Mouse (Mus musculus): ENCODE data around the gene Cst13. TPM values are rescaled to one million over a fixed set of nuclear protein-coding genes. Genes with fewer than 3 reads are reported as not detected.

The Cst13 gene
- polyA plus RNA-seq, 1 experiment from 2014 or later: not detected

DNA sequence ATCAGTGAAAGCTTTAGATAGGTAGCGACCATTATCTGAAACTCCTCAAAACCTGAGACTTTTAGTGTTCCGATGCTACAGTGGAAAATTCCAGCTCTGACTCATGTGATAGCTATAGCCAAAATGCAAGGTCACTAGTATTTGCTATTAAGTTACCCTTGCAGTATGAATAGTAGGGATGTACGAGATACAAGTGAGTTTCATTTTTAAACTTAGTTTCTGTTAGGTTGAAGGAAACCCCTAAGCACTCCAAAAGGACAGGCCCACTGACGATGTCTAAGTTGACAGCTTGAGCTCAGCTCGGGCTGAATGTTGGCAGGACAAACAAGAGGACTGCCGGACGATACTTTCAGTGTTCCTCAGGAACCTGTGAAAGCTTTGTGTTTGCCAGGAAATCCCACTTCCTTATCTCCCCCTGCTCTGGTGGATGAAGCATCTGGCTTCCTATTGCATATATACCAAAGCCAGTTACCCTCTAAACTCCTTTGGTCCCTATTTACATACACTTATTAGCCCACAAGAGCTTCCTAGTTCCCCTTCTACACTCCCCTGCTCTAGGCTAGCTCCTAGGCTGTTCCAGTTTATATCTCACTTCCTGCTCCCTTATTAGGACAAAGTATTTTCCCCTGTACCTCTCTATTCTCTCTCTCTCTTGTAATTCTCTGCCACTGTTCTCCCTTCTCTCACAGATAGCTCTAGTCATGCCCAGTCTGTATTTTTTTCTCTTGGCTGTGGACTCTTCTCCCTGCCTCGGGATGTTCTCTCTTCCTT lies 36.9 kb downstream of the Cst13 start:
- WGBS: 68% methylated on average over 8 of the region's 8 CpGs
- H3K9me3 ChIP-seq (replicated peaks): no peaks in the 10 kb centered on the region
- no peaks in the 10 kb centered on the region for H3K27me3 ChIP-seq
- ATAC-seq (replicated peaks; ENCODE audit: low FRiP score): no peak
- H3K4me3 ChIP-seq (replicated peaks): no peak overlapping the region
- H3K4me1 ChIP-seq: no peaks in the 10 kb centered on the region
- H3K36me3 ChIP-seq: no peaks in the 10 kb centered on the region
- H3K27ac ChIP-seq: no peak overlapping the region
- no peak overlapping the region for H3K4me2 ChIP-seq
- no peak overlapping the region for H3K9ac ChIP-seq

DNA sequence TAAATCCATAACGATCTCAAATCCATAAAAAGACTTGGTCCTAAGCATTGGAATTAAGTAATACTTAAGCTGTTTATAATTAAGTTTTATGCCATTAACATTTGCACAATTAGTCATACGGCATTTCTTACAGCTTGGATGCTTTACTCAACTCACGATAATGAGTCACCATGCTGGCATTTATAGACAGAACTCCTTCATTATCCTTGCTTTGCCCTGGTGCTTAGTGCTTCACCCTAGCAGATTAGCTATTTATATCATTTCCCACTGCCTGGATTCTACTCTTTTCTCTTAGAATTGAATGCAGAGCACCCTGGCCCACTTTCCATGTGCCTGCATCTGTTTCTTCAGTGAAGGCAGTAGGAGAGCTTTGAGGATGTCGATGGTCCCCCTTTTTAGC lies 37.6 kb downstream of the Cst13 start:
- H3K27ac ChIP-seq: no peak overlapping the region
- no peak overlapping the region for H3K4me2 ChIP-seq
- H3K27me3 ChIP-seq: no peaks in the 10 kb centered on the region
- H3K4me3 ChIP-seq (replicated peaks): no peak overlapping the region
- no peaks in the 10 kb centered on the region for H3K36me3 ChIP-seq
- H3K4me1 ChIP-seq: no peaks in the 10 kb centered on the region
- no peak overlapping the region for H3K9ac ChIP-seq
- WGBS: 89% methylated on average over 4 of the region's 4 CpGs
- ATAC-seq (replicated peaks; ENCODE audit: low FRiP score): no peak
- H3K9me3 ChIP-seq (replicated peaks): no peaks in the 10 kb centered on the region

DNA sequence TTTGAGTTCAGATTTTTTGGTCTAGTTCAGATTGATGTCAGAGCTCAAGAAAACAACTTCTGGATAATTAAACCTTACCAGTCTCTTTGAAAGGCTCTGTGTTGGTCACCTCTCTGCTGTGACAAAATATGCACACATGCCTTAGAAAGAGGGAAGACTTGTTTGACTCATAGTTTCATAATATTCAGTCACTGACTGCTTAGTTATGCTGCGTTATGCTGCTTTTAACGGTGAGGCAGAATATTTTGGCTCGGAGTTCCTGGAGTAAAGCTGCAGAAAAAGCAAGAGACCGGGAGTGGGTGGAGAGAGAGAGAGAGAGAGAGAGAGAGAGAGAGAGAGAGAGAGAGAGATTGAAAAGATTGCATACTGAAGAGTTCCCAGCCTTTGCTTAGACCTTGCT lies 41.1 kb downstream of the Cst13 start:
- WGBS: 84% methylated on average over 4 of the region's 4 CpGs

DNA sequence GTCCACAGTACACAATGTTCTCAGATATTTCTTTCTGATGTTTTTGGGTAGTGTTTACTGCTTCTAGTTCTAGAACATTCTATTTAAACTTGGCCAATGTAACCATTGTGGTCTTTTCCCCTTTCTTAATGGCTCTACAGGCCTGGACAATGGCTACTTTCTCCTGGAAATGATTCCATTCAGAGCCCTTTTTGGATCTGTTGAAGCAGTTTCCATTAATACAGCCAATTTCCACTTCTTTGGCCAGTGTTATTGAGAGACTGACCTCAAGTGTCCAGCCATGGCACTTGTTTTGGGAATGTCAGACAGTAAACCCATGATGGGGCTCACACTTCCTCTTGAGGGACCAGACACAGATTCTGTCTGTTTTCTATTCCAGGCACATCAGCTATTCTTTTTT lies 41.8 kb downstream of the Cst13 start:
- ATAC-seq (replicated peaks; ENCODE audit: low FRiP score): no peak
- H3K27me3 ChIP-seq: no peaks in the 10 kb centered on the region
- H3K4me3 ChIP-seq (replicated peaks): no peak overlapping the region
- H3K27ac ChIP-seq: no peak overlapping the region
- H3K9ac ChIP-seq: no peak overlapping the region
- H3K4me1 ChIP-seq: no peaks in the 10 kb centered on the region
- H3K9me3 ChIP-seq (replicated peaks): no peaks in the 10 kb centered on the region
- H3K4me2 ChIP-seq: no peak overlapping the region
- no peaks in the 10 kb centered on the region for H3K36me3 ChIP-seq

More for the DNA sequence above, 41.1 kb downstream of the Cst13 start:
- Histone ChIP-seq H3K27me3 (no peaks in the 10 kb centered on the region), H3K4me2 (no peak overlapping the region), H3K9ac (no peak overlapping the region), H3K4me3 (replicated peaks) (no peak overlapping the region), H3K4me1 (no peaks in the 10 kb centered on the region), H3K27ac (no peak overlapping the region), H3K36me3 (no peaks in the 10 kb centered on the region), H3K9me3 (replicated peaks) (no peaks in the 10 kb centered on the region)
- no peak for ATAC-seq (replicated peaks; ENCODE audit: low FRiP score)

DNA sequence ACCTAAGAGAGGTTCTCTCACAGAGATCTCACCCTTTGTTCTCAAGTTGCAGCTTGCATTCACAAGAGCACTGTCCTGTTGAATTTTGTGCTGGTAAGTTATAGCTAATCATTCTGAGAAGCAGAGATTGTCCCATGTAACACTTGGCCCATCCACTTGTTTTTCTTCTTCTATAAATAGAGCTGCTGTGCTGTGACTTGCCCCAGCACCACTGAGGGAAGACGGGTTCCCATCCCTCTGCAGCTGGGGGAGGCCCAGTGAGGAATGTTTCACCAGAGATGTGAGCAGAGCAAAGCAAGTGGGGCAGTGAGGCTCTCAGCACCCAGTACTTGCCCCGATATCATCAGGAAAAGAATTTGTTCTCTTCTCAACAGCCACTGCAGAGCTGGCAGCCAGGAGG lies 45.1 kb downstream of the Cst13 start, which contains the start of gene 9230104L09Rik:
TSS of gene 9230104L09Rik (minus strand) at position 73 of the 400 bp plus-strand sequence.
- Histone ChIP-seq H3K9me3 (replicated peaks) (no peaks in the 10 kb centered on the region), H3K36me3 (no peaks in the 10 kb centered on the region), H3K4me2 (no peak within 1 kb of the TSS), H3K27me3 (no peaks in the 10 kb centered on the region), H3K4me1 (no peaks in the 10 kb centered on the region), H3K27ac (no peak within 1 kb of the TSS), H3K4me3 (replicated peaks) (no peak within 1 kb of the TSS), H3K9ac (no peak within 1 kb of the TSS)
- ATAC-seq (replicated peaks; ENCODE audit: low FRiP score): no peak
- WGBS: 47% methylated on average over 2 of the region's 2 CpGs

DNA sequence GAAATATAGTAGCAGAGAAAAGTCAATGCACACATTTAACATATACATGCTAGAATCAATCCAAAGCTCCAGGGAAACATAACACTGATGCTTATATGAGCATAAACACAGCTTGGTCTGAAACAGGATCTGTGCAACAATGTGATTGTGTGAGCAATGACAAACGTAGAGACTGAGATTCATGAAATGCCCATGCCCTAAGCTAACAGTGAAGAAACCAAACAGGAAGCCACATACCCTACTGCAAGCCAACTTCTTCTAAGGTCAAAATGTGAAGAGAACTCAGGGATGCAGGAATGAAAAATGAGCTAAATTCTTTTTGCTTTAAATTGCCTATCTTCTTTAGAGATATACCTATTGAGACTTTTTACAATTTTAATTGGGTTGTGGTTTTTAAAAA lies 49.1 kb downstream of the Cst13 start:
- 63% methylated on average over 1 of the region's 1 CpGs for WGBS

DNA sequence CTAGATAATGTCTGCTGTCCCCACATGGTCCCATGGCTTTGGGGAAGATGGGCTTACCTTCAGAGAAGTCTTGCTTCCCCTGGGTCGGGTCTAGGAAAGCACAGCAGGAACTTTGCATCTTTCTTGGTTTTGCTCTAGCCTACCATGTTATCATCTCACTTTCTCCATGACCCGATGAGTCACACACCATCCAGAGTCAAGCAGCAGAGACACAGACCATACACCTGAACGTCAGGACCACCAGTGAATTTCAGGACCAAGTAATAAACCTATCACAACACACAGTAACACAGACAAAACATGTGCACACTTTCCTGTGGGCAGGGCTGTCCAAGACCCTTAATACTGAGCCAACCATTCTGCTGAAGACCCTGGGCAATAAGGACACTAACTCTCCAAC lies 50.6 kb downstream of the Cst13 start:
- Histone ChIP-seq H3K4me1 (peaks cover 22% of the 10 kb centered on the region), H3K4me3 (replicated peaks) (no peak overlapping the region), H3K9me3 (replicated peaks) (no peaks in the 10 kb centered on the region), H3K9ac (no peak overlapping the region), H3K4me2 (no peak overlapping the region), H3K36me3 (peaks cover 23% of the 10 kb centered on the region), H3K27ac (no peak overlapping the region), H3K27me3 (no peaks in the 10 kb centered on the region)
- 93% methylated on average over 3 of the region's 3 CpGs for WGBS
- ATAC-seq (replicated peaks; ENCODE audit: low FRiP score): no peak

More for the DNA sequence above, 49.1 kb downstream of the Cst13 start:
- no peak overlapping the region for H3K27ac ChIP-seq
- no peaks in the 10 kb centered on the region for H3K9me3 ChIP-seq (replicated peaks)
- H3K36me3 ChIP-seq: peaks cover 23% of the 10 kb centered on the region
- H3K4me3 ChIP-seq (replicated peaks): no peak overlapping the region
- H3K4me2 ChIP-seq: no peak overlapping the region
- H3K9ac ChIP-seq: no peak overlapping the region
- ATAC-seq (replicated peaks; ENCODE audit: low FRiP score): no peak
- no peaks in the 10 kb centered on the region for H3K27me3 ChIP-seq
- peaks cover 16% of the 10 kb centered on the region for H3K4me1 ChIP-seq

DNA sequence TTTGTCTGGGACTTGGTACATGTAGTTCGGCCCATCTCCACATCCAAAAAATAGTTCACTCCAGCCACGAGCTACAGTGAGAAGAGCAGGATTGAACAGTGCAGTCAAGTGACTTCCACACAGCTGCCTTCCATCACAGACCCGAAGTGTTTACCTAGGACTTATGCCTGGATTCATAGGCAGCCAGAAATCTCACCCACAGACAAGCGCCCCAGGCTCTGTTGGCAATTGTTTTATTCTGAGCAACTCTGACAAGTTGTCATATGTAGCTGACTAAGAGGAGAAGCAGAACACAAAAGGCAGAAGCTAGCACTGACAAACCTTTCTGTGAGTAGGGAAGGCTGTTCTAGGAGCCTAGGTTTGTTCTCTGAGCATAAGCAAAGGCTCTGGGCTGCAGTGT lies 53.0 kb downstream of the Cst13 start:
- H3K27me3 ChIP-seq: no peaks in the 10 kb centered on the region
- ATAC-seq (replicated peaks; ENCODE audit: low FRiP score): no peak
- peak overlapping the region; percentile 72 for H3K4me2 ChIP-seq
- 63% methylated on average over 4 of the region's 4 CpGs for WGBS
- H3K4me3 ChIP-seq (replicated peaks): peak overlapping the region; percentile 82; the same call in 1 of the 2 replicates
- 0 out of 2 replicates have a peak overlapping the region, but pooled peaks have one; percentile 14 for H3K27ac ChIP-seq
- no peaks in the 10 kb centered on the region for H3K9me3 ChIP-seq (replicated peaks)
- peaks cover 30% of the 10 kb centered on the region for H3K4me1 ChIP-seq
- H3K9ac ChIP-seq: no peak overlapping the region
- H3K36me3 ChIP-seq: peaks cover 23% of the 10 kb centered on the region

DNA sequence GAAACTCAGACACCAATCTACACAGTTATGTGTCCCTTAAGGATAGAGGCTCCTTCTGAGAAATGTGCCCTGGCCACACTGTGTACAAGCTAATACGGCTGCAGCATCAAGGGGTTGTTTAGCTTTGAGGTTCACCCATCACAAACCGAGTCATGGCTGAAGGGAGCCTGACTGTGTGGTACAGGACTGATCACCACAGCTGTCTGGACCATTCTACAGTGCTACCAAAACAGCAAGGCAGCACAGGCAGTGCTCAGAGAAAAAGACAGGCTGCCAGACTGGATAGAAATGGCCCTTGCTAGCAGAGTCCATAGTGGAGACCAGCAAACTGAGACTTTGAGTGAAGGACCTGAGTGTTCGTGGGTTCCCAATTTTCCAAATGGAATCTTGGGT lies 54.3 kb downstream of the Cst13 start:
- 43% methylated on average over 3 of the region's 3 CpGs for WGBS
- ATAC-seq (replicated peaks; ENCODE audit: low FRiP score): no peak
- H3K4me1 ChIP-seq: peaks cover 38% of the 10 kb centered on the region
- peak overlapping the region; percentile 72 for H3K4me2 ChIP-seq
- H3K27me3 ChIP-seq: no peaks in the 10 kb centered on the region
- H3K9me3 ChIP-seq (replicated peaks): no peaks in the 10 kb centered on the region
- H3K9ac ChIP-seq: peak overlapping the region; percentile 78
- H3K36me3 ChIP-seq: peaks cover 23% of the 10 kb centered on the region
- no peak overlapping the region for H3K27ac ChIP-seq
- peak overlapping the region; percentile 82 for H3K4me3 ChIP-seq (replicated peaks)

DNA sequence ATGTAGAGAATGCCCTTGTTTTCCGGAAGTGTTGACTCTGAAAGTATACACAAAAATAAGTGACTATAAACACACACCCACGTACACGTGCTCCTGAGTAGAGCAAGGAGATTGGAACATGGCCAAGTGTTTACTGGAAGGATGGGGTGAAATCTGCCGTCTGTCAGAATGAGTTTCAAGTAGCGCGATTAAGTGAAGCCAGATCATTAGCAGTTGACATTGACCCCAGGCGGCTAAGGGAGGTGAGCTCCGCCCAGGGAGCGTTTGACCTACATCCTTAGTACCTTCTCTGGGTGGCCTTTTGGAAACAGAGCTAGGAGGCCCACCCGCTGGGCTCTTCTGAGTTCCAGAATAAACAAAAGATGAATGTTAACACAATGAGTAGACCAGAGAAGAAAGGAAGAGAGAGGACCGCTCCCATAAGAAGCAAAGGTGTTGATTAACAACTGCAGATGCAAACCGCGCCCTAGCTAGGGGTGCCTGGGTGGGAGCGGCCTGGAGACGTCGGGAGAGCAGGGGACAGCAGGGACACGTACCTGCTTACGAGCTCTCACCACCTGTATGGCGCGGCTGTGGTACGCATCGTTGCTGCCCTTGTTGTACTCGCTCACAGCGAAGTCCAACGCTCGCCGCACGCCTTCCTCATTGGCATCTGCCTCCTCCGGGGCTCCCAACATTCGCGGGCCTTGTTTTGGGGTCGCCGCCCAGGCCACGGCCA lies 54.9 kb downstream of the Cst13 start:
- peak; percentile 73 for ATAC-seq (replicated peaks; ENCODE audit: low FRiP score)
- H3K27ac ChIP-seq: peak overlapping the region; percentile 95
- WGBS: under 1% methylated on average over 34 of the region's 34 CpGs

DNA sequence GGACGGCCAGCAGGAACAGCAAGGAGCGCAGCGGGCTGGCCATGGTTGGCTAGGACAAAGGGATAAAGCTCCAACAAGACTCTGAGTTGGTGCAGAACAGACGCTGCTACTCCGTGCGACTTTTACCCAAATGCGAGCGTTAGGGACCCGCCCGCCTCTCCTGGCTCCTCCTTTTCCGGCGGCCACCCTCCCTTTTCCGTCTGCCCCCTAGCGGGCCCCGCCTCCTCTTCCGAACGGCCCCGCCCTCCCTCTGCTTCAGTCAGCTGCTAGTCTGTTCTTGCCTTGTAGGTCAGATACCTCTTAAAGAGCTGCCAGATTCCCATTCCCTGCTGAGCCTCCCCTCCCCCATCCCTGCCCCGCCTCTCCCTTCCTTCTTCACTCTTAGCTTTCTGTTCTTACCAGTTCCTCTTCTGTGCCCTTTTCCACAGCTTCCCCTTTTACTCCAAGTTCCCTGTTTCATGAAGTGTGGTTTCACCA lies 55.5 kb downstream of the Cst13 start, which contains the start of gene Cst3:
TSS of gene Cst3 (minus strand) at position 358 of the 477 bp plus-strand sequence.
- peak within 1 kb of the TSS; percentile 72 for H3K4me2 ChIP-seq
- peak within 1 kb of the TSS; percentile 82 for H3K4me3 ChIP-seq (replicated peaks)
- under 1% methylated on average over 19 of the region's 19 CpGs for WGBS
- peak; percentile 98 for ATAC-seq (replicated peaks; ENCODE audit: low FRiP score)
- peaks cover 39% of the 10 kb centered on the region for H3K4me1 ChIP-seq
- H3K27me3 ChIP-seq: no peaks in the 10 kb centered on the region
- peaks cover 22% of the 10 kb centered on the region for H3K36me3 ChIP-seq
- H3K9me3 ChIP-seq (replicated peaks): no peaks in the 10 kb centered on the region
- H3K9ac ChIP-seq: peak within 1 kb of the TSS; percentile 78
- peak within 1 kb of the TSS; percentile 95 for H3K27ac ChIP-seq

More for the DNA sequence above, 54.9 kb downstream of the Cst13 start:
- H3K4me1 ChIP-seq: peaks cover 39% of the 10 kb centered on the region
- H3K4me3 ChIP-seq (replicated peaks): peak overlapping the region; percentile 82
- peak overlapping the region; percentile 72 for H3K4me2 ChIP-seq
- peak overlapping the region; percentile 78 for H3K9ac ChIP-seq
- no peaks in the 10 kb centered on the region for H3K9me3 ChIP-seq (replicated peaks)
- H3K36me3 ChIP-seq: peaks cover 23% of the 10 kb centered on the region
- no peaks in the 10 kb centered on the region for H3K27me3 ChIP-seq

All from kidney, embryonic 15.5 days (tissue).